Mouse (Mus musculus): ENCODE results near the gene Zfp108. TPM values are rescaled to one million over a fixed set of nuclear protein-coding genes. Genes with fewer than 3 reads are reported as not detected.

Zfp108 gene
- total and polyA plus RNA-seq, 2 experiments from 2014 or later: 3.0 to 7.5 TPM

DNA sequence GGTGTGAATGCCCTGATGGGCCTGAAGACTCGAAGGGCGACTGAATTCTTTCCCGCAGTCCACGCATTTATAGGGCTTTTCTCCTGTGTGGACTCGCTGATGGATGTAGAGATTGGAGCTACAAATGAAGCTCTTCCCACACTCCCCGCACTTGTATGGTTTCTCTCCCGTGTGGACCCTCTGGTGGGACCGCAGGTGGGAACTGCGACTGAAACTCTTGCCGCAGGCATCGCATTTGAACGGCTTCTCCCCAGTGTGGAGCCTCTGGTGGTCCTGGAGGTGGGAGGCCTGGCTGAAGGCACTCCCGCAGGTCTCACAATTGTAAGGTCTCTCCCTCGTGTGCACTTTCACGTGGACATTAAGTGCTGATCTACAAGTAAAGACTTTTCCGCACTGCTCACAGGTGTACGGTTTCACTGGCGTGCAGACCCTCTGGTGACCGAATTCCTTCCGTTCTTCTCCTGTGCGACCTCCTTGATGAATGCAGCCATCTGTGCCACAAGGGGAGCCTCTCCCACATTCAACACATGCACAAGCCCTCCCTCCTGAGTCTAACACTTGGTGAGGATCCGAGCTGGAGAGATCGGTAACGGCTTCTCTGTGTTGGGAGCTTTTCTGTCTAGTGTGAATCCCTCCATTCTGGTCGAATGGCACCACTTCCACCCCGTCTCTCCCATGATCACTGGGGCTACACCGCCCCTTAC is 36.9 kb downstream of the Zfp108 start:
- Histone ChIP-seq H3K36me3 (ENCODE audit: insufficient read depth, low read length) (peaks cover 55% of the 10 kb centered on the region), H3K4me1 (ENCODE audit: insufficient read depth, low read length) (no peaks in the 10 kb centered on the region), H3K9ac (replicated peaks; ENCODE audit: low read length) (no peak overlapping the region), H3K27me3 (ENCODE audit: insufficient read depth, low read length) (no peaks in the 10 kb centered on the region), H3K27ac (no peak overlapping the region), H3K9me3 (ENCODE audit: low read length) (no peaks in the 10 kb centered on the region), H3K4me3 (ENCODE audit: low read length) (no peak overlapping the region), H3K4me2 (ENCODE audit: low read depth, low read length) (no peak overlapping the region)
- no peak for DNase-seq (ENCODE audit: low spot score)
- ATAC-seq: no peak
- no peak for TF ChIP-seq CTCF (IDR thresholded peaks at IDR 0.05; ENCODE audit: low read depth)
- WGBS: 93% methylated on average over 27 of the region's 27 CpGs

DNA sequence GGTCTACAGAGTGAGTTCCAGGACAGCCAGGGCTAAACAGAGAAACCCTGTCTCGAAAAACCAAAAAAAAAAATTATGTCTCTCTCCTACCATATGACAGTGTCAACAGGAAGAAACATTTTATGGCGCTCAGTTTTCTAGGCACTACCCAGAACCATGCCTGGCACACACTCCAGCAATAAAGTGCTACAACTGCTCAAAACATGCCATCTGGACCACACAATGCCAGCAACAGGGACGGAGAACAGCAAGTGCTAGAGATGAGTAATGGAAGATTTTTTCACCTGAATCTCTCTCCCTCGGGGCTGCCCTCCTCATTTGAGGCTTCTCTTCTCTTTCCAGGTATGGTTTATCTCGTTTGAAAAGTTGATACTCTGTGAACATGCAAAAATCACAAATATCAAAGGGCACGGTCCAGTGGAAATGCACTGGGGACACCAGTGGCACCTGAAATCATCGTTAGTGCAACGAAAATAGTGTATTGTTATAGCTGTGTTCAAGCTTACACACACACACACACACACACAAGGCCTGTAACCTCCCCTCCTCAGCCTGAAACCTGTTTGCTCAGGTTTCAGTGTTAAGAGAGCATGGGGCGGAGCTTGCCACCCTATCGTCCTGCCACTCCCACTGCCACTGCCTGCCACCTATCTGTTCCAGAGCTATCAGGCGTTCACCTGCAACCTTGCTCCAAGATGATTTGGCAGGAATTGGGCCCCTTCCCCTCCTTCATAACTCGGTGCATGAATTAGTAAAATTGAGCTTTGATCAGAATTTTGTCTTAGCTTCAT is 38.7 kb downstream of the Zfp108 start:
- Histone ChIP-seq H3K9me3 (ENCODE audit: low read length) (no peaks in the 10 kb centered on the region), H3K9ac (replicated peaks; ENCODE audit: low read length) (no peak overlapping the region), H3K4me1 (ENCODE audit: insufficient read depth, low read length) (0 out of 2 replicates have a peak, but pooled peaks cover 5% of the 10 kb centered on the region), H3K4me3 (ENCODE audit: low read length) (no peak overlapping the region), H3K36me3 (ENCODE audit: insufficient read depth, low read length) (peaks cover 50% of the 10 kb centered on the region), H3K4me2 (ENCODE audit: low read depth, low read length) (no peak overlapping the region), H3K27me3 (ENCODE audit: insufficient read depth, low read length) (no peaks in the 10 kb centered on the region), H3K27ac (no peak overlapping the region)
- WGBS: 91% methylated on average over 12 of the region's 12 CpGs
- DNase-seq (ENCODE audit: low spot score): no peak
- TF ChIP-seq CTCF (IDR thresholded peaks at IDR 0.05; ENCODE audit: low read depth): no peak
- no peak for ATAC-seq

DNA sequence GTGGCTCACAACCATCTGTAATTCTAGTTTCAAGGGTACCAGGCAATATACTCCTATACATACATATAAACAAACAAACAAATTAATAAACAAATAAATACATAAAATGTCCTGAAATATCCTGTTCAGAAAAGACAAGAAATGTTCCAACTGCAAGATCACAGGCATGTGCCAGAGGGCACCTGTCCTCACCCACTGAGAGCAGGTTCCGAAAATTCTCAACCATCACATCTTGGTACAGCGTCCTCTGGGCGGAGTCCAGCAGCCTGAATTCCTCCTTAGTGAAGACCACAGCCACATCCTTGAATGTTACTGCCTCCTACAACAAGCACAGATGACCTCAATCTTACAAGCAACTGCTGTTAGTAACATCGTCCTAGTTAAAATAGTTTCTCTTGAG is 40.2 kb downstream of the Zfp108 start:
- peaks cover 47% of the 10 kb centered on the region for H3K36me3 ChIP-seq (ENCODE audit: insufficient read depth, low read length)

DNA sequence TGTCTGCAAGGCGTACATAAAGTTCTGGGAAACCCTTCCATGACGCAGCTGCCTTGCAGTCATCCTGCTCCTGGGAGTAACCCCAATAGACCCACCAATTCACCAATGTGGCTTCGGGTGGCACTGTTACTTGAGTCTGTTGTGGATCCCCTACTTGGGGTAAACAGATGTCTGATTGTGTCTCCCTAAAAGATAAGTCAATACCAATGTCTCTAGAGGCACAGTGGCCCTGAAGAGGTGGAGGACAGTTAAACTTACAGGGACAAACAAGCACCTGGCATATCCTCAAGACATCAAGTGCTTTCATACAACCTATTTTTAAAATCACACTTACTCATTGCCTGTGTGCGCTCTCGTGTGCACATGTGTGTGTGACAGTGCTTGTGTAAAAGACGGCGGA is 40.8 kb downstream of the Zfp108 start:
- Histone ChIP-seq H3K4me2 (ENCODE audit: low read depth, low read length) (no peak overlapping the region), H3K4me1 (ENCODE audit: insufficient read depth, low read length) (0 out of 2 replicates have a peak, but pooled peaks cover 7% of the 10 kb centered on the region), H3K27ac (no peak overlapping the region), H3K4me3 (ENCODE audit: low read length) (no peak overlapping the region), H3K27me3 (ENCODE audit: insufficient read depth, low read length) (no peaks in the 10 kb centered on the region), H3K9me3 (ENCODE audit: low read length) (no peaks in the 10 kb centered on the region), H3K9ac (replicated peaks; ENCODE audit: low read length) (no peak overlapping the region), H3K36me3 (ENCODE audit: insufficient read depth, low read length) (peaks cover 42% of the 10 kb centered on the region)
- no peak for TF ChIP-seq CTCF (IDR thresholded peaks at IDR 0.05; ENCODE audit: low read depth)
- WGBS: 96% methylated on average over 7 of the region's 7 CpGs
- no peak for ATAC-seq
- no peak for DNase-seq (ENCODE audit: low spot score)

More for the DNA sequence above, 40.2 kb downstream of the Zfp108 start:
- TF ChIP-seq CTCF (IDR thresholded peaks at IDR 0.05; ENCODE audit: low read depth): no peak
- Histone ChIP-seq H3K4me3 (ENCODE audit: low read length) (no peak overlapping the region), H3K9ac (replicated peaks; ENCODE audit: low read length) (no peak overlapping the region), H3K9me3 (ENCODE audit: low read length) (no peaks in the 10 kb centered on the region), H3K27me3 (ENCODE audit: insufficient read depth, low read length) (no peaks in the 10 kb centered on the region), H3K4me1 (ENCODE audit: insufficient read depth, low read length) (0 out of 2 replicates have a peak, but pooled peaks cover 7% of the 10 kb centered on the region), H3K27ac (no peak overlapping the region), H3K4me2 (ENCODE audit: low read depth, low read length) (no peak overlapping the region)
- 96% methylated on average over 4 of the region's 4 CpGs for WGBS
- DNase-seq (ENCODE audit: low spot score) (no peak), ATAC-seq (no peak)

DNA sequence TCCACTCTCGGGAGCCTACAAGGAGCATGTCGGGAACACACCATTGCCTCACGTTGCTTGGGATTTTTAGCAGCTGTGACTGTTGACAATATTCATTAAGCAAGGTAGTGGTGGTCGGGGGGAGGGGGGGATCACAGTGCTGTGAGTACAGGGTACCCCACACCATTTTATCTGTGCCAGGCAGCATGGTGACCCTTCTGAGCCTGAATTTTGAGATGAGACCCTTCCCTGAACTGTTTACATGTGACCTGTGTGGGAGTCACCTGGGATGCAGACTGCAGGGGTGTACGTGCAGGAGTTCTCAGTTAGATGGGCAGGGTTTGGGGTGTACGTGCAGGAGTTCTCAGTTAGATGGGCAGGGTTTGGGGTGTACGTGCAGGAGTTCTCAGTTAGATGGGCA is 41.8 kb downstream of the Zfp108 start:
- H3K27ac ChIP-seq: no peak overlapping the region
- no peak overlapping the region for H3K4me2 ChIP-seq (ENCODE audit: low read depth, low read length)
- no peaks in the 10 kb centered on the region for H3K9me3 ChIP-seq (ENCODE audit: low read length)
- H3K4me1 ChIP-seq (ENCODE audit: insufficient read depth, low read length): 0 out of 2 replicates have a peak, but pooled peaks cover 7% of the 10 kb centered on the region
- no peak overlapping the region for H3K4me3 ChIP-seq (ENCODE audit: low read length)
- H3K9ac ChIP-seq (replicated peaks; ENCODE audit: low read length): no peak overlapping the region
- DNase-seq (ENCODE audit: low spot score) (no peak), ATAC-seq (no peak)
- no peak for TF ChIP-seq CTCF (IDR thresholded peaks at IDR 0.05; ENCODE audit: low read depth)
- H3K27me3 ChIP-seq (ENCODE audit: insufficient read depth, low read length): no peaks in the 10 kb centered on the region
- H3K36me3 ChIP-seq (ENCODE audit: insufficient read depth, low read length): peaks cover 38% of the 10 kb centered on the region
- WGBS: 97% methylated on average over 7 of the region's 7 CpGs

DNA sequence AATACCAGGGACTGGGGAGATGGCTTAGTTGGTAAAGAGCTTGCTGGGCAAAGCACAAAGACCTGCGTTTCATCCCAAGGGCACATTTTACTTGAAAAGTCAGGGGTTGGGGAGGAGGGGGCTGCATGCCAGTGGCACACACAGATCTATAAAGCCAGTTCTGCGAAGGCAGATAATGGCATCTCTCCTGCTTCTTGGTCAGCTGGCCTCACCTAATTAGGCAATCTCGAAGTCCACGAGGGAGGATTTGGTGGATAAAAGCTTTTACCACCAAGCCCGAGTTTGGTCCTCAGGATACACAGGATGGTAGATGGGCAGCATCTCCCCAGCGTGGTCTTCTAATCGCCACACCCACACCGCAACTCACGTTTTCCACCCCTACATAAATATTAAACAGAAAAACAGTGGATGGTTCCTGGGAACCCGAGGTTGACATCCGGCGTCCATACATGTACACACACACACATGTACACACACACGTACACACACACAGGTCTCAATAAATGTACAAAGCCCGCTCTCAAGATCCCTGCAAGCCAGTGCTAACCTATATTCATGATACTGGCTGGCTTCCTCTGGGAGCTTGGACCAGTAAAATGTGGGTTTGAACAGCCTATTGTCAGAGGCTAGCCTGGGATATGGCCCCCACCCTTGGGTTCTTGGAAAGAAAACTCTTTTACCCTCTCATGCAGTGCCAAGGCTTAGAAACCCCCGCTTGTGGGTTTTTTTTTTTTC is 42.9 kb downstream of the Zfp108 start:
- H3K9ac ChIP-seq (replicated peaks; ENCODE audit: low read length): peak overlapping the region; percentile 86; the same call in 1 of the 2 replicates
- ATAC-seq (no peak), DNase-seq (ENCODE audit: low spot score) (no peak)
- H3K9me3 ChIP-seq (ENCODE audit: low read length): no peaks in the 10 kb centered on the region
- H3K4me1 ChIP-seq (ENCODE audit: insufficient read depth, low read length): 0 out of 2 replicates have a peak, but pooled peaks cover 7% of the 10 kb centered on the region
- no peak for TF ChIP-seq CTCF (IDR thresholded peaks at IDR 0.05; ENCODE audit: low read depth)
- H3K27ac ChIP-seq: no peak overlapping the region
- peaks cover 33% of the 10 kb centered on the region for H3K36me3 ChIP-seq (ENCODE audit: insufficient read depth, low read length)
- WGBS: 92% methylated on average over 15 of the region's 15 CpGs
- peak overlapping the region; percentile 83; the same call in 1 of the 2 replicates for H3K4me2 ChIP-seq (ENCODE audit: low read depth, low read length)
- 0 out of 2 replicates have a peak overlapping the region, but pooled peaks have one; percentile 72 for H3K4me3 ChIP-seq (ENCODE audit: low read length)
- H3K27me3 ChIP-seq (ENCODE audit: insufficient read depth, low read length): no peaks in the 10 kb centered on the region
